Mouse (Mus musculus) Muller cell, postnatal 12 days (primary cell): ENCODE results near the gene Map3k3.
"Not testable (repeated sequence)": the region's sequence is repeated elsewhere in the genome, so short reads cannot be mapped to it uniquely, and the experiment has no call there.

Experiments used
- DNase-seq: peaks from one replicate; pipeline ENCODE4 v3.0.0-alpha.2; 2015; ENCODE audit errors: inconsistent ontology term

The Map3k3 gene

GRCm38 (mm10) chr11:106193371-106194154 is 109.2 kb downstream of the Map3k3 start:
- DNase-seq: peak; percentile 99

GRCm38 (mm10) chr11:106194155-106194541 is 109.7 kb downstream of the Map3k3 start:
- DNase-seq: no peak

DNA sequence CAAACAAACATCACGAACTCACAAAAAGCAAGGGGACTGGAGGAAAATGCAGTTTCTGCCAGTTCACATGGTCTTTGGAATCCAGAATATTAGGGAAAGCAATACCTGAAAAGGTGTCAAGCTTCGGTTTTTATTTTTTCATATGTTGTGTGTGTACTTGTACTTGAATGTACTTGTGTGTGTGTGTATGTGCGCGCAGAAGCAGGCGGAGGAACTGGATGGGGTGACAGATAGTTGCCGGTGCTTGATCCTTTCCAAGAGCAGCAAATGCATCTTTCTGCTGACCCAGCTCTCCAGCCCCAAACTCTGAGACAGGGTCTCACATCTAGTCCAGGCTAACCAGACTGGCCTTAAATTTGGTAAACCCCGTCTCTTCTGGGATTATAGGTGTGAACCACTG is 110.5 kb downstream of the Map3k3 start:
- DNase-seq: no peak

DNA sequence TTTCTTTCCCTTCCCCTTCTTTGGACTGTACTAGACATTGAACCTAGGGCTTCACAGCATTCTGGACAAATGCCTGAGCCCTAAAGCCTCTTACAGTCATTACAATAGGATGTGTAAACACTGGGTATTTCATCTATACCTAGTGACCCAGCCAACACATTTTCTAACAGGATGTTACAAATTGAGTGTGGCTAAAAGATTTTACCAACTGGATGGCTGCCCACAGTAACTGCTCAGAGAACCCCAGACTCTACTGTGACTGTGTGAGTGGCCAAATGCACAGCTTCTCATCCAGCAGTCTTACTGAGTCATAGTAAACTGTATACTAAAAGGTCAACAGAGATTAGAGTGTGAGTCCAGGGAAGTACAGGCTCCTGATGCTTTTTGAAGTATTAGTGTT is 110.9 kb downstream of the Map3k3 start:
- DNase-seq: peak; percentile 42

DNA sequence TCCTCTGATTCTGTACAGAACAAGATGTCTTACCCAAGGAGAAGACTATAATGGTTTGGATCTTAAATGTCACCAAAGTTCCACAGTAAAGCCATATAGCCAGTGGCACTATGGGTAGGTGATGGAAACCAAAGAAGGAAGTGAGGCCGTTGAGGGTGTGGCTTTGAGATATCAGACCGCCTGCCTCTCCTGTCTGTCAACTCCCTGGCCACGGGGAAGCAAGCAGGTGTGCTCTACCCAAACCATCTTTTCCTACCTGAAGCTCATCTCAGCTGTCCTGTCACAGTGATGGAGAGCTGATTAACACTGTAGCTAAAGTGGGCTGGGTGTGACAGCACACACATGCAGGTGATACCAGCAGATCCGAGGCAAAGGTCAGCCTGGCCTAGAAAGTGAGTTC is 113.9 kb downstream of the Map3k3 start:
- DNase-seq: no peak

DNA sequence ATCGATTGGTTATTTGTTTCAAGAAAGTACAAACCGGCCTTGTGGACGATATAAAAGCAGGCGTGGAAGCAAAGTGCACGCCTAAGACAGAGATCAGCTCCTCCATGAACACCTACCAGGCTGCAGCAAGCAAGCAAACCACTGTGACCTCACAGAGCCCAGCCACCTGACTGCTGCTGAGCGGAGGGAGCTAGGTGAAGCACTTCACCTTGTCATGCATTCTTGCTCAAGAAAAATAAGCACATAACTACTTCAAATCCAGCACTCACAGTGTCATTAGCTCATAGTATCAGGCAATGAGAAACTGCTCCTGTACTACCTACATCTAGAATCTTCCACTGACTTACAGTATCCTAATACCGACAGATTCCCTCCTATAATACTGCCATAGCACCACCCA is 115.6 kb downstream of the Map3k3 start:
- not testable (repeated sequence) for DNase-seq

DNA sequence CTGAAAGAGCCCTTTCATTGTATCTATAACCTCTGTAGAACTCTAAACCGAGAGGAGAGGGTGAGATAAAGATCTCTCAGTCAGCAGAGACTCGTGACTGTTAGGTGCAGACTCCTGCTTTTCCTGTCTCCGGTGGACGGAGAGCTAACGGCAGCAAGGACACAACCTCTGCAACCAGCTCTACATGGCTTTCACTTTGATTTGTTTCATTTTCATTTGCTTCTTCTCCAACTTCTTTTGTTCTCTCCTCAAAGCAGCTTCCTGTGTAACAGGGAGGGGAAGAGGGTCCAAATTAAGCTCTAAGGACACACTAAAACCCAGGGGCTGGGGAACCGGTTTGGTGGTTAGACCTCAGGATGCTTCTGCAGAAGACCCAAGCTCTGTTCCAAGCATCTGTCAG is 116.3 kb downstream of the Map3k3 start:
- no peak for DNase-seq

DNA sequence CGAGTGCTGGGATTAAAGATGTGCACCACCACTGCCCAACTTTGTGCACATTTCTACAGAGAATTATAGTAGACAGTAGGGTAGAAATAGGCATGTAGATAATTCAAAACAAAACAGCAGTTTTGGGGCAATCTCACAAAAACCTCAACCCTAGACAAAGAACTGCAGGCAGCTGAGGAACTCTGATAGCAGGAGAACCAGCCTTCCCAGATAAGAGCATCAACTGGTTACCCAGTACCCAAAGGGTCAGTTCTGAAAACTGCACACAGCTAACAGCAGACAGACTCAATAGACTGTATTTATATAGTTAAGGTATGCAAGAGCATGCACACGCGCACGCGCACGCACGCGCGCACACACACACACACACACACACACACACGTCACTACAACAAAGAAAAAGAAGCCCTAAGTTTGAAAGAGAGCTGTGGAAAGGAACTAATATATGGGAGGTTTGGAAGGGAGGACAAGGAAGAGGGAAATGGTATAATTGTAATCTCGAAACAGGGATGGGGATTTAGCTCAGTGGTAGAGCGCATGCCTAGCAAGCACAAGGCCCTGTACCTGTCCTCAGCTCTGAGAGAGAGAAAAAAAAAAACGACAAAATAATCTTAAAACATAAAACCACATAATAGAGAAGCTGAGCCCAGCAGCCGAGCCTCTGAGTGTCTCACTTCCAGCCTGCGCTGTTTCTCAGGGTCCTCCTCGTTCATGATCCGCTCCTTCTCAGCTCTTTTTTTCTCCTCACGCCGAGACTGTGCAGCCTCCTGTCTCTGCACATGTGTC is 117.1 kb downstream of the Map3k3 start:
- no peak for DNase-seq

GRCm38 (mm10) chr11:106202123-106202465 is 117.7 kb downstream of the Map3k3 start, which contains the start of gene Strada:
TSS of gene Strada (minus strand) at chr11:106202168.
- no peak for DNase-seq
